Mouse (Mus musculus) kidney, postnatal 0 days (tissue): ENCODE measurements around the gene Itgb2l. TPM values are rescaled to one million over a fixed set of nuclear protein-coding genes. Genes with fewer than 3 reads are reported as not detected.

Source experiments
- ATAC-seq: fragments of 200-750 bp; cut with Nextera tagmentation; replicated peaks from 2 replicates; pipeline ENCODE4 v1.8.0; 2017; ENCODE audit warnings: low read depth, moderate number of reproducible peaks, moderate TSS enrichment, moderate library complexity; ENCODE audit not compliant: low FRiP score
- DNase-seq: peaks from one replicate; pipeline ENCODE4 v3.0.0-alpha.2; 2016; ENCODE audit warnings: low spot score
- H3K27ac ChIP-seq: fragments of 300-500 bp; sonication (generic); 2 replicates; pipeline ENCODE4 v1.5.1; 2014; ENCODE audit warnings: mild to moderate bottlenecking
- H3K27me3 ChIP-seq: fragments of 300-500 bp; sonication (generic); 2 replicates; pipeline ENCODE4 v1.6.1; 2014; ENCODE audit warnings: low read length, mixed read lengths; ENCODE audit not compliant: insufficient read depth
- H3K36me3 ChIP-seq: fragments of 300-500 bp; sonication (generic); 2 replicates; pipeline ENCODE4 v1.6.1; 2014; ENCODE audit warnings: low read length, mixed read lengths; ENCODE audit not compliant: insufficient read depth
- H3K4me1 ChIP-seq: fragments of 300-500 bp; sonication (generic); replicated peaks from 2 replicates; pipeline ENCODE4 v1.6.1; 2014; ENCODE audit warnings: antibody characterized with exemption, low read length, mixed read lengths; ENCODE audit not compliant: insufficient read depth
- H3K4me2 ChIP-seq: fragments of 300-500 bp; sonication (generic); 2 replicates; pipeline ENCODE4 v1.6.1; 2014; ENCODE audit warnings: mild to moderate bottlenecking, low read length, moderate library complexity, mixed read lengths
- H3K4me3 ChIP-seq: fragments of 300-500 bp; sonication (generic); replicated peaks from 2 replicates; pipeline ENCODE4 v1.5.1; 2014; ENCODE audit warnings: low read depth, low read length
- H3K9ac ChIP-seq: fragments of 300-500 bp; sonication (generic); 2 replicates; pipeline ENCODE4 v1.6.1; 2014; ENCODE audit warnings: low read depth, low read length
- H3K9me3 ChIP-seq: fragments of 300-500 bp; sonication (generic); replicated peaks from 2 replicates; pipeline ENCODE4 v1.6.1; 2016; ENCODE audit warnings: low read length, inconsistent platforms, mixed read lengths
- CTCF ChIP-seq: IDR thresholded peaks from 2 replicates; pipeline ENCODE4 v1.5.1; 2016; ENCODE audit warnings: antibody characterized with exemption, low read depth, mild to moderate bottlenecking, moderate library complexity
- WGBS: fragments of 180-500 bp; shearing (Covaris S2); extraction: QIAGEN DNeasy Blood & Tissue Kit; methylation state at CpG from one replicate; pipeline ENCODE4 v1.1.7; 2014; 5-methylcytosine and 5-hydroxymethylcytosine counted together
- polyA plus RNA-seq: library from polyadenylated mRNA; unstranded; fragments of >200 nt; fragmentation: Nextera tagmentation; extraction: Ambion mirVana; gene quantifications from 2 replicates; pipeline ENCODE4 v1.2.1, GENCODE M21; 2015

Gene Itgb2l
- polyA plus RNA-seq, 1 experiment from 2014 or later: 0.79 TPM

DNA sequence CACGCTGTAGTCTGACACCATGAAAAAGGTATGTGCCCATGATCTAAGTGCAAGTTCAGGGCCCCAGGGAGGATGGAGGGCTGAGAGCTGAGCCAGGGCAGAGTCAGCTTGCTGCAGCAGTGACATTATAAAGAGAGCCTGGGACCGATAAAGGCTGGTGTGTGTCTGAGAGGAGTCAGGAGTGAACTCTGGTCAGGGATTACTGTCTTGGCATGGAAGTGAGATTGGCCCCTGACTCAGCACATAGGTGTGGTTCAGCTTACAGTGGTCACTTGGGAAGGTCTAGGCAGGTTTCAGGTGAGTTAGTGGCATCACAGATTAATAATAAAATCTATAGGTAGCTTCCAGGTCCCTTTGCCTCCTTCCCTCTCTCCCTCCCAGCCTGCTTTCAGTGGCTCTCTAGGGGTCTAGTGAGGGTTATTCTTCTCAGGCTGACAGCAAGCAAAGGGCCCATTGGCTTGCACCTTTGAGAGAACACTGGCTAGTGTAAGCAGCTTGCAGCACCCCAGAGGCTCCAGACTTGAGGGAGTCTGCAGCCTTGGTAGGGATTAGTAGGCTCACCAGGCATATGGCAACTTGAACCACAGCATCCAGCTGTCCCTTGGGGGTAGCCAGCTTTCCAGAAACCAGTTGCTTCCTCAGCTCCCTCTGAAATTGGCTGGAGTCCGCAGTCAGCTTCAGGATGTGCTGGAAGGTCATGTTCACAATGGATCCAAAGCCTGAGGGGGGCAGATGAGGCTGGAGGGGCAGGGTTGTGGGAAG lies 9.2 kb downstream of the Itgb2l start:
- Histone ChIP-seq H3K27me3 (no peaks in the 10 kb centered on the region), H3K9me3 (no peaks in the 10 kb centered on the region), H3K4me1 (no peaks in the 10 kb centered on the region), H3K4me3 (no peak overlapping the region), H3K9ac (no peak overlapping the region), H3K36me3 (no peaks in the 10 kb centered on the region), H3K27ac (no peak overlapping the region), H3K4me2 (no peak overlapping the region)
- no peak for ATAC-seq
- 78% methylated on average over 3 of the region's 3 CpGs for WGBS
- no peak for TF ChIP-seq CTCF
- no peak for DNase-seq

DNA sequence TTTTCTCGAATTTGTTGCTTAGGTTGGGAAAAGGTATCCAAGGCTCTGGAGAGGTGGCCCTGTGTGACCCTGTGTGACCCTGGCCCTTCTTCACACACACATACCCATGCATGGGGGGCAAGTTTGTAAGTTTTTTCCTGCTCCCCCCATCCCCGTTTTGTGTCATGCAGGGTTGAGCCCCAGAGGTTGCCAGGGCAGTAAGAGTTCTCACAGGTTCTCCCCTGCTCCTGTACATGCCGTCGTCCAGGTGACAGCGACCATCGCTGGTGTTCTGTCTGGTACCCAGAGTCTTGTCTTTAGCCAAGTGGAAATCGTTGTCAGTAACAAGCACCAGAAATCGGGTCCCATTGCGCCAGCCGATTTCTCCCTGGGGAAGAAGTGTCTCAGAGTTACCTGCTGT lies 10.2 kb downstream of the Itgb2l start:
- WGBS: 84% methylated on average over 10 of the region's 10 CpGs
- no peaks in the 10 kb centered on the region for H3K27me3 ChIP-seq
- ATAC-seq (no peak), DNase-seq (no peak)
- H3K9ac ChIP-seq: no peak overlapping the region
- H3K27ac ChIP-seq: no peak overlapping the region
- TF ChIP-seq CTCF: no peak
- no peaks in the 10 kb centered on the region for H3K36me3 ChIP-seq
- no peak overlapping the region for H3K4me3 ChIP-seq
- H3K9me3 ChIP-seq: no peaks in the 10 kb centered on the region
- no peaks in the 10 kb centered on the region for H3K4me1 ChIP-seq
- H3K4me2 ChIP-seq: no peak overlapping the region

GRCm38 (mm10) chr16:96429046-96429445 lies 14.4 kb downstream of the Itgb2l start:
- H3K4me1 ChIP-seq: no peaks in the 10 kb centered on the region
- no peak for ATAC-seq
- H3K9ac ChIP-seq: no peak overlapping the region
- no peak for TF ChIP-seq CTCF
- H3K27ac ChIP-seq: no peak overlapping the region
- H3K36me3 ChIP-seq: no peaks in the 10 kb centered on the region
- H3K27me3 ChIP-seq: no peaks in the 10 kb centered on the region
- H3K4me2 ChIP-seq: no peak overlapping the region
- no peak for DNase-seq
- H3K9me3 ChIP-seq: no peaks in the 10 kb centered on the region
- H3K4me3 ChIP-seq: no peak overlapping the region
- 69% methylated on average over 3 of the region's 3 CpGs for WGBS

DNA sequence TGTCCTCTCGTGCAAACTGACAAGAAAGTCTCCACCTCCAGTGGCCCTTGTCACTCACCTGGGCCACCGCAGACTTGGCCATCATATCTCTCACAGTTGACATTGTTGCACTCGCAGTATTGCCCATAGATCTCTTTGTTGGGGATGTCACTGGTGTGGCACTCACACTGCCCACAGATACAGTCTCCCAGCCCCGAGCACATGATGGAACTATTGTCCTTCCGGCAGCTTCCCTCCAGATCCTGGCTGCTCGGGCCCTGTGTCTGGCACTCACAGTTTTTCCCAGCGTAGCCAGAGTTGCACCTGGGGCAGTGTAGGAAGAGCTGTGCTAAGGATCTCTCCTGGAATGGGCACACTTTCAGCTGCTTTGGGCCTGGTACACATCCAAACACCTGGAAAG lies 16.7 kb downstream of the Itgb2l start:
- no peak for DNase-seq
- no peak overlapping the region for H3K4me2 ChIP-seq
- no peak overlapping the region for H3K27ac ChIP-seq
- 86% methylated on average over 7 of the region's 7 CpGs for WGBS
- no peak overlapping the region for H3K9ac ChIP-seq
- no peaks in the 10 kb centered on the region for H3K27me3 ChIP-seq
- no peak for ATAC-seq
- H3K36me3 ChIP-seq: 0 out of 2 replicates have a peak, but pooled peaks cover 4% of the 10 kb centered on the region
- no peak overlapping the region for H3K4me3 ChIP-seq
- H3K9me3 ChIP-seq: no peaks in the 10 kb centered on the region
- TF ChIP-seq CTCF: no peak
- H3K4me1 ChIP-seq: no peaks in the 10 kb centered on the region

GRCm38 (mm10) chr16:96425044-96425443 lies 18.4 kb downstream of the Itgb2l start:
- Histone ChIP-seq H3K4me2 (no peak overlapping the region), H3K9me3 (no peaks in the 10 kb centered on the region), H3K36me3 (0 out of 2 replicates have a peak, but pooled peaks cover 4% of the 10 kb centered on the region), H3K4me1 (no peaks in the 10 kb centered on the region), H3K9ac (no peak overlapping the region), H3K27ac (no peak overlapping the region), H3K27me3 (no peaks in the 10 kb centered on the region), H3K4me3 (no peak overlapping the region)
- DNase-seq (no peak), ATAC-seq (no peak)
- TF ChIP-seq CTCF: no peak
- WGBS: 91% methylated on average over 2 of the region's 2 CpGs

- DNase-seq (peak; percentile 2), ATAC-seq (no peak)
- Histone ChIP-seq H3K4me1 (no peaks in the 10 kb centered on the region), H3K9ac (no peak overlapping the region), H3K4me2 (no peak overlapping the region), H3K9me3 (no peaks in the 10 kb centered on the region), H3K27me3 (no peaks in the 10 kb centered on the region), H3K27ac (no peak overlapping the region), H3K4me3 (no peak overlapping the region), H3K36me3 (no peaks in the 10 kb centered on the region)
- TF ChIP-seq CTCF: no peak
- 19% methylated on average over 4 of the region's 4 CpGs for WGBS
Measured at GRCm38 (mm10) chr16:96408064-96408465, 35.4 kb downstream of the Itgb2l start.
